Mouse (Mus musculus): ENCODE results near the gene Mgea5.

DNA sequence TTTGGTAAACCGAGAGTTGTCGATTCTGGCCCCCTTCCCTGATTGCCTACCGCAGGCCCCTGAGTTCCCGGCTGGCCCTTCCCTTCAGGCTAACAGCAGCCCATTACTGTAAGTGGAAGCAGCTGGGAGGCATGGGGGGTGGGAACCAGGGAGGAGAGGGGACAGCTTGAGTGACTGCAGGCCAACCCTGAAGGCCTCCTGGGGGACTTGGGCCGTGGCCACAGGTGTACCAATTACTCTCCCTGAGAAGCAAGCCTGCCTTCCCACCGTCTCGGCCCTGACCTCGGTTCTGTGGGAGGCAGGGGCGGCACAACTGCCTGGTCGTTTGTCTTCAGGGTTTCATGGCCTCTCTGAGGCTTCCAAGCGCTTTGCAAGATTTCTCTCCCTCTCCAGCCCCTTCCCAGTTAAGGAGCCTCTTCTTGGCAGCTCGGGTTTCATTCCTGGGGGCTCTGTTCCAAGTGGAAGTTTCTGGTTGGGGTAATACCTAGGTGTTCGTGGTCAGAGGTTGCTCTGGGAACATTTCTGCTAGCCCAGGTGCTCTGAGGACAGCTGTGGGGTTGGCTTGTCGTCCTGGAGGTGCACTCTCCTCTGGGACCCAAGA lies 57.9 kb downstream of the Mgea5 start:
- TF ChIP-seq POLR2A (IDR thresholded peaks at IDR 0.05; ENCODE audit: borderline replicate concordance, control insufficient read depth, low read depth, low read length) (no peak), CTCF (IDR thresholded peaks at IDR 0.05; ENCODE audit: control insufficient read depth, insufficient read depth, low read length) (no peak)

Data from bone marrow, adult 2 months (tissue).